Mouse (Mus musculus): ENCODE results near the gene Tcp11l1.

The Tcp11l1 gene

GRCm38 (mm10) chr2:104711585-104712485 lies at the start of gene Tcp11l1:
Gene Tcp11l1 (minus strand): TSS chr2:104712169.
- peak; percentile 55 to 79 for DNase-seq

GRCm38 (mm10) chr2:104750611-104751010 lies 38.6 kb upstream of the Tcp11l1 start:
- peak in 1 of 2 experiments; percentile 51 for DNase-seq

GRCm38 (mm10) chr2:104748652-104749183 lies 36.7 kb upstream of the Tcp11l1 start:
- no peak for DNase-seq

GRCm38 (mm10) chr2:104746251-104746650 lies 34.3 kb upstream of the Tcp11l1 start:
- peak in 1 of 2 experiments; percentile 40 for DNase-seq

GRCm38 (mm10) chr2:104743971-104744370 lies 32.0 kb upstream of the Tcp11l1 start:
- DNase-seq, result peak; percentile 59 to 71

- peak; percentile 62 to 75 for DNase-seq
Observed at GRCm38 (mm10) chr2:104743160-104743559, 31.2 kb upstream of the Tcp11l1 start.

- DNase-seq, result peak; percentile 94 to 97
Observed at GRCm38 (mm10) chr2:104742741-104743064, 30.7 kb upstream of the Tcp11l1 start, which contains the start of gene Depdc7. Gene Depdc7 (minus strand): TSS chr2:104742878.

GRCm38 (mm10) chr2:104741896-104742740 lies 30.1 kb upstream of the Tcp11l1 start:
- DNase-seq, result no peak

GRCm38 (mm10) chr2:104741015-104741758 lies 29.2 kb upstream of the Tcp11l1 start:
- DNase-seq, result no peak

GRCm38 (mm10) chr2:104740248-104740949 lies 28.4 kb upstream of the Tcp11l1 start:
- DNase-seq, result no peak

GRCm38 (mm10) chr2:104739691-104740090 lies 27.7 kb upstream of the Tcp11l1 start:
- DNase-seq, result no peak

- no peak for DNase-seq
Observed at GRCm38 (mm10) chr2:104736241-104736640, 24.3 kb upstream of the Tcp11l1 start.

GRCm38 (mm10) chr2:104732562-104733256 lies 20.7 kb upstream of the Tcp11l1 start:
- DNase-seq, result peak in 1 of 2 experiments; percentile 41

GRCm38 (mm10) chr2:104732033-104732444 lies 20.1 kb upstream of the Tcp11l1 start:
- no peak for DNase-seq

GRCm38 (mm10) chr2:104727369-104727768 lies 15.4 kb upstream of the Tcp11l1 start:
- no peak for DNase-seq

- no peak for DNase-seq
Observed at GRCm38 (mm10) chr2:104722021-104722420, 10.1 kb upstream of the Tcp11l1 start.

- DNase-seq, result no peak
Observed at GRCm38 (mm10) chr2:104717827-104718226, 5.9 kb upstream of the Tcp11l1 start.

- DNase-seq, result peak in 1 of 2 experiments; percentile 51
Observed at GRCm38 (mm10) chr2:104717231-104717735, 5.3 kb upstream of the Tcp11l1 start.

- DNase-seq, result no peak
Observed at GRCm38 (mm10) chr2:104716279-104716678, 4.3 kb upstream of the Tcp11l1 start, which contains the start of gene Pin1rt1. Gene Pin1rt1 (minus strand): TSS chr2:104716379.

- DNase-seq, result peak; percentile 46 to 62
Observed at GRCm38 (mm10) chr2:104714254-104714691, 2.3 kb upstream of the Tcp11l1 start.

GRCm38 (mm10) chr2:104712486-104712809 lies 479 bp upstream of the Tcp11l1 start:
- DNase-seq, result no peak

Measured in kidney, postnatal 36 days (tissue).